Mouse (Mus musculus): Measurements from ENCODE around the gene Entr1. TPM values are rescaled to one million over a fixed set of nuclear protein-coding genes. Genes with fewer than 3 reads are reported as not detected.

Gene Entr1
- polyA plus RNA-seq, 1 experiment, result 49.1 TPM

DNA sequence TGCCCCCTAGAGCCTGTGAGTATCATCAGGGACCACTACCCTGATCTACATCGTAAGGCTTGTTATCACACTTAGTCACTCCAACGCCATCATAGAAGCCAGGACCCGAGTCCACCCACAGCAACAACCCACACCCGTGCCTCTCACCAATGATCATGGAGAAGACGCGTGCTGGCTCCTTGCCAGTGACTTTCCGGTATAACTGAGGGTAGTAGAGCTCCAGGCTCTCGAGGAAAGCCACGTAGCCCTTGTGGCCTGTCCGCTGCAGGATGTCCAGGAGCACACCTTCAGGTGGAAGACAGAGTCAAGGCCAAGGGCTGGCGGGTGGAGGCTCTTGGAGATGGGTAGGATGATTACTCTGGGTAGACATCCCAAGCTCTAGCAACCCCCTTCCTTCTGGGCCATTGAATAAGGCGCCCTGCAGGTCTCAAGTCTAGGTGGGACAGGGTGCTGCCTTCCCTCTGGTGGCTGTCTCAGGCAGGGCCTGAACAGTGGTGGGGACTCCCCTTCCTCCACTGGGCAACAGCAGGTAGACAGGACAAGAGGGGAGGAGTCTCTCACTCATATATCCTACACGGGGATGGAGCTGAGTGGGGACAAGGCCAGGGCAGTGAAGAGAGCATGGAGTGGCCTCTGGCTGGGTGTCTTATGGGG, 30.3 kb downstream of the Entr1 start:
- TF ChIP-seq MYOD1 (IDR thresholded peaks at IDR 0.05; ENCODE audit: control insufficient read depth, insufficient read length, low read depth), result no peak
- TF ChIP-seq FOSL1 (IDR thresholded peaks at IDR 0.05; ENCODE audit: insufficient read depth, low read length, poor library complexity, severe bottlenecking), result no peak
- TF ChIP-seq MYOG (IDR thresholded peaks at IDR 0.05; ENCODE audit: control insufficient read depth, extremely low read depth, insufficient read length), result no peak
- no peak for TF ChIP-seq CEBPB (IDR thresholded peaks at IDR 0.05; ENCODE audit: low read depth)
- no peak for TF ChIP-seq MAX (IDR thresholded peaks at IDR 0.05)
- no peak for TF ChIP-seq CTCF (IDR thresholded peaks at IDR 0.05; ENCODE audit: control insufficient read depth, insufficient read depth, insufficient read length)
- TF ChIP-seq USF1 (IDR thresholded peaks at IDR 0.05; ENCODE audit: low read depth), result no peak
- H3K79me3 ChIP-seq (ENCODE audit: low read depth), result no peaks in the 10 kb centered on the region
- H3K27me3 ChIP-seq (ENCODE audit: control insufficient read depth, insufficient read depth, insufficient read length), result no peaks in the 10 kb centered on the region
- no peak overlapping the region for H3K4me3 ChIP-seq (ENCODE audit: insufficient read depth, poor library complexity, severe bottlenecking)
- H3K36me3 ChIP-seq (ENCODE audit: control insufficient read depth, insufficient read depth), result peaks cover 4% of the 10 kb centered on the region
- H3K79me2 ChIP-seq (ENCODE audit: control insufficient read depth, insufficient read depth), result no peaks in the 10 kb centered on the region
- H3ac ChIP-seq (ENCODE audit: control insufficient read depth, insufficient read length, low read depth), result no peak overlapping the region

DNA sequence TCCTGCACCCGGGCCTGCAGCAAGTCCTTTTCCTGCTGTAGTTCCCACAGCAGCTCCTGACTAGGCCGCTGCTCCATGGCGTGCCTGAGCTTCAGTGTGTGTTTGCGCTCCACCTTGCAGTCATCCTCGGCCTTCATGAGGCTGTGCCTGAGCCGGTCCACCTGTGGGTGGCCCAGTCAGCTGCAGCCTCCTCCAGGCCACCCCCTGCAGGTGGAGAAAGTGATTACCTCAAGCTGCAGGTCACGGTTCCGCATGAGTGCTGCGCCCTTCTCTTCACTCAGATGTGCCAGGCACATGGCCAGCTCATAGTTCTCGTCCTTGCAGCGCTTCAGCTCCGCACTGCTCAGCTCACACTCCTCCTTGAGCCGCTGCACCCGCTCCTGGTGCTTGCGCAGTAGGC, 31.6 kb downstream of the Entr1 start:
- Histone ChIP-seq H3K36me3 (ENCODE audit: control insufficient read depth, insufficient read depth) (no peaks in the 10 kb centered on the region), H3K79me2 (ENCODE audit: control insufficient read depth, insufficient read depth) (no peaks in the 10 kb centered on the region), H3K27me3 (ENCODE audit: control insufficient read depth, insufficient read depth, insufficient read length) (no peaks in the 10 kb centered on the region), H3K4me3 (ENCODE audit: insufficient read depth, poor library complexity, severe bottlenecking) (no peak overlapping the region), H3K79me3 (ENCODE audit: low read depth) (no peaks in the 10 kb centered on the region), H3ac (ENCODE audit: control insufficient read depth, insufficient read length, low read depth) (no peak overlapping the region)
- no peak for TF ChIP-seq MAX (IDR thresholded peaks at IDR 0.05)
- TF ChIP-seq MYOG (IDR thresholded peaks at IDR 0.05; ENCODE audit: control insufficient read depth, extremely low read depth, insufficient read length), result no peak
- TF ChIP-seq MYOD1 (IDR thresholded peaks at IDR 0.05; ENCODE audit: control insufficient read depth, insufficient read length, low read depth), result no peak
- TF ChIP-seq CTCF (IDR thresholded peaks at IDR 0.05; ENCODE audit: control insufficient read depth, insufficient read depth, insufficient read length), result no peak

DNA sequence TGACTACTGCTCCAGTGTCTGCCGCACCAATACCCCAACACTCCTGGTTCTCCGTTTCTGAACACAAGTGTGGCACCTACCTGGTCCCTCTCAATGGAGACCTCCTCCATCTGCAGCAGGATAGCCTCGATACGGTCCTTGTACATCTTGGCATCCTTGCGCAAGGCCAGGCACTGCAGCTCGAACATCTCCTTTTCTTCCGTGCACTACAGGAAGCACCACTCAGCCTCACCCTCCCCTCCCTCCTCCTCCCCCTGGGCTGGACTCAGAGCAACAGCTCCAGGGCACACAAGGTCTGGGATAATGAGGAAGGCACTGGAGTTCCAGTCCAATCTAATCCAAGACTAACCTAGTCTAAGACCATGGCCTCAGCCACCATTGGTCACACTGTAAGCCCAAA, 32.4 kb downstream of the Entr1 start:
- Histone ChIP-seq H3K36me3 (ENCODE audit: control insufficient read depth, insufficient read depth) (no peaks in the 10 kb centered on the region), H3K79me2 (ENCODE audit: control insufficient read depth, insufficient read depth) (no peaks in the 10 kb centered on the region), H3K79me3 (ENCODE audit: low read depth) (no peaks in the 10 kb centered on the region), H3K27me3 (ENCODE audit: control insufficient read depth, insufficient read depth, insufficient read length) (no peaks in the 10 kb centered on the region), H3ac (ENCODE audit: control insufficient read depth, insufficient read length, low read depth) (no peak overlapping the region), H3K4me3 (ENCODE audit: insufficient read depth, poor library complexity, severe bottlenecking) (no peak overlapping the region)
- TF ChIP-seq MYOD1 (IDR thresholded peaks at IDR 0.05; ENCODE audit: control insufficient read depth, insufficient read length, low read depth) (no peak), FOSL1 (IDR thresholded peaks at IDR 0.05; ENCODE audit: insufficient read depth, low read length, poor library complexity, severe bottlenecking) (no peak), MAX (IDR thresholded peaks at IDR 0.05) (no peak), USF1 (IDR thresholded peaks at IDR 0.05; ENCODE audit: low read depth) (no peak), CEBPB (IDR thresholded peaks at IDR 0.05; ENCODE audit: low read depth) (no peak), CTCF (IDR thresholded peaks at IDR 0.05; ENCODE audit: control insufficient read depth, insufficient read depth, insufficient read length) (no peak), MYOG (IDR thresholded peaks at IDR 0.05; ENCODE audit: control insufficient read depth, extremely low read depth, insufficient read length) (no peak)

DNA sequence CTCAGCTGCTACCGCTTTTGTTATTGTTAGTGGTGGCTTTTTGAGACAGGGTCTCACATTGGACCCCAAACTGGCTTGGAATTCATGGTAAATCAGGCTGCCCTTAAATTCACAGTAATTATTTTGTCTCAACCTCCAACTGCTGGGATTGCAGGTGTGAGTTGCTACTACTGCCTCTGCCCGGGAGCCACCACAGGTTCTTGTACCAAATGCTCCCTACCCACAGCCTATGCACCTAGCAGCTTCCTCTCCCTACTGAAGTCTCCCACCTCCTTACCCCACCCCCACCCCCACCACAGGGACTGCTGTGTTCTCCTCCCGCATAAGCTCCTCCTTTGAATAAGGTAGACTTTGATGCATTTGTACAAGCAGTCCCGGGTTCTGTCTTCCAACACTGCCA, 32.9 kb downstream of the Entr1 start:
- H3K4me3 ChIP-seq (ENCODE audit: insufficient read depth, poor library complexity, severe bottlenecking), result no peak overlapping the region
- H3ac ChIP-seq (ENCODE audit: control insufficient read depth, insufficient read length, low read depth), result no peak overlapping the region
- no peaks in the 10 kb centered on the region for H3K36me3 ChIP-seq (ENCODE audit: control insufficient read depth, insufficient read depth)

DNA sequence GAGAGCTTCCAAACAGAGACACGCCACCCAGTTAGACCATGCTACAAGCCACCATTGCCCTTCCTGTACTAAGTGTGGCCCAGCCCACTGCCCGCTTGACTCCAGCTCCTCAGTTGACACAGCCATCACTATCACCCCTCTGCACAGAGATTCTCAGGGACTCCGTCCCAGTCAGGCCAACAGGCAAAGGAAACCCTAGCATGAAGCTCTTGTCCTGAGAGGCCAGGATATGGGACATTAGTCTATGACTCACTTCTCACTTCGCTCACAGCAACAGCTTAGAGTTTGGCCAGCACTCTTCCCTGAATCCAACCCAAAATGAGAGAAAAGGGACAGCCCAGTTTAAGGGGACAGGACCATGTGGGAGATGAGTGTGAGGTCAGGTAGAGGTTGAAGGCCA, 34.7 kb downstream of the Entr1 start:
- no peaks in the 10 kb centered on the region for H3K27me3 ChIP-seq (ENCODE audit: control insufficient read depth, insufficient read depth, insufficient read length)
- H3K79me2 ChIP-seq (ENCODE audit: control insufficient read depth, insufficient read depth), result peaks cover 19% of the 10 kb centered on the region
- H3K4me3 ChIP-seq (ENCODE audit: insufficient read depth, poor library complexity, severe bottlenecking), result no peak overlapping the region
- no peak overlapping the region for H3ac ChIP-seq (ENCODE audit: control insufficient read depth, insufficient read length, low read depth)
- H3K79me3 ChIP-seq (ENCODE audit: low read depth), result peaks cover 3% of the 10 kb centered on the region
- H3K36me3 ChIP-seq (ENCODE audit: control insufficient read depth, insufficient read depth), result peaks cover 9% of the 10 kb centered on the region
- TF ChIP-seq MAX (IDR thresholded peaks at IDR 0.05) (no peak), USF1 (IDR thresholded peaks at IDR 0.05; ENCODE audit: low read depth) (no peak), MYOG (IDR thresholded peaks at IDR 0.05; ENCODE audit: control insufficient read depth, extremely low read depth, insufficient read length) (no peak), MYOD1 (IDR thresholded peaks at IDR 0.05; ENCODE audit: control insufficient read depth, insufficient read length, low read depth) (no peak), CTCF (IDR thresholded peaks at IDR 0.05; ENCODE audit: control insufficient read depth, insufficient read depth, insufficient read length) (no peak), FOSL1 (IDR thresholded peaks at IDR 0.05; ENCODE audit: insufficient read depth, low read length, poor library complexity, severe bottlenecking) (no peak), CEBPB (IDR thresholded peaks at IDR 0.05; ENCODE audit: low read depth) (no peak)

More for the DNA sequence above, 32.9 kb downstream of the Entr1 start:
- H3K79me2 ChIP-seq (ENCODE audit: control insufficient read depth, insufficient read depth), result peaks cover 3% of the 10 kb centered on the region
- no peaks in the 10 kb centered on the region for H3K79me3 ChIP-seq (ENCODE audit: low read depth)
- H3K27me3 ChIP-seq (ENCODE audit: control insufficient read depth, insufficient read depth, insufficient read length), result no peaks in the 10 kb centered on the region
- TF ChIP-seq CTCF (IDR thresholded peaks at IDR 0.05; ENCODE audit: control insufficient read depth, insufficient read depth, insufficient read length), result no peak
- no peak for TF ChIP-seq USF1 (IDR thresholded peaks at IDR 0.05; ENCODE audit: low read depth)
- no peak for TF ChIP-seq MAX (IDR thresholded peaks at IDR 0.05)
- TF ChIP-seq MYOG (IDR thresholded peaks at IDR 0.05; ENCODE audit: control insufficient read depth, extremely low read depth, insufficient read length), result no peak
- TF ChIP-seq CEBPB (IDR thresholded peaks at IDR 0.05; ENCODE audit: low read depth), result no peak
- no peak for TF ChIP-seq FOSL1 (IDR thresholded peaks at IDR 0.05; ENCODE audit: insufficient read depth, low read length, poor library complexity, severe bottlenecking)
- TF ChIP-seq MYOD1 (IDR thresholded peaks at IDR 0.05; ENCODE audit: control insufficient read depth, insufficient read length, low read depth), result no peak

All from C2C12 (cell line).